Mouse (Mus musculus) liver, embryonic 16.5 days (tissue): Measurements from ENCODE around the gene Epb41l2. TPM values are rescaled to one million over a fixed set of nuclear protein-coding genes. Genes with fewer than 3 reads are reported as not detected.

Experiments used
- ATAC-seq: fragments of 200-750 bp; cut with Nextera tagmentation; 2 replicates; pipeline ENCODE4 v1.8.0; 2017; ENCODE audit warnings: low read depth, mild to moderate bottlenecking, moderate number of reproducible peaks, moderate library complexity
- H3K27ac ChIP-seq: fragments of 300-500 bp; sonication (generic); 2 replicates; pipeline ENCODE4 v1.5.1; 2014; ENCODE audit warnings: mild to moderate bottlenecking, low read length
- H3K27me3 ChIP-seq: fragments of 300-500 bp; sonication (generic); 2 replicates; pipeline ENCODE4 v1.6.1; 2014; ENCODE audit warnings: low read depth, low read length, mixed read lengths; ENCODE audit not compliant: control insufficient read depth, insufficient read depth
- H3K36me3 ChIP-seq: fragments of 300-500 bp; sonication (generic); 2 replicates; pipeline ENCODE4 v1.6.1; 2014; ENCODE audit warnings: mild to moderate bottlenecking; ENCODE audit not compliant: control insufficient read depth, insufficient read depth
- H3K4me1 ChIP-seq: fragments of 300-500 bp; sonication (generic); 2 replicates; pipeline ENCODE4 v1.6.1; 2014; ENCODE audit warnings: low read depth, low read length, mixed read lengths; ENCODE audit not compliant: control insufficient read depth
- H3K4me2 ChIP-seq: fragments of 300-500 bp; sonication (generic); 2 replicates; pipeline ENCODE4 v1.6.1; 2014; ENCODE audit warnings: low read depth, low read length, mixed read lengths
- H3K4me3 ChIP-seq: fragments of 300-500 bp; sonication (generic); 2 replicates; pipeline ENCODE4 v1.5.1; 2014; ENCODE audit warnings: low read depth, mild to moderate bottlenecking, low read length
- H3K9ac ChIP-seq: fragments of 300-500 bp; sonication (generic); 2 replicates; pipeline ENCODE4 v1.6.1; 2014; ENCODE audit warnings: low read depth, low read length
- H3K9me3 ChIP-seq: fragments of 300-500 bp; sonication (generic); replicated peaks from 2 replicates; pipeline ENCODE4 v1.6.1; 2016; ENCODE audit warnings: low read length; ENCODE audit not compliant: control insufficient read depth
- WGBS: fragments of 180-500 bp; shearing (Covaris S2); extraction: QIAGEN DNeasy Blood & Tissue Kit; methylation state at CpG from one replicate; pipeline ENCODE4 v1.1.7; 2014; ENCODE audit not compliant: insufficient replicate concordance; 5-methylcytosine and 5-hydroxymethylcytosine counted together
- polyA plus RNA-seq: library from polyadenylated mRNA; unstranded; fragments of >200 nt; fragmentation: Nextera tagmentation; extraction: Ambion mirVana; gene quantifications from 2 replicates; pipeline ENCODE4 v1.2.1, GENCODE M21; 2015

Gene Epb41l2
- polyA plus RNA-seq, 1 experiment from 2014 or later, result 11.9 TPM

- H3K36me3 ChIP-seq, result no peaks in the 10 kb centered on the region
- WGBS, result 52% methylated on average over 3 of the region's 3 CpGs
- H3K4me3 ChIP-seq, result no peak overlapping the region
- no peak overlapping the region for H3K4me2 ChIP-seq
- H3K9me3 ChIP-seq, result no peaks in the 10 kb centered on the region
- no peak overlapping the region for H3K27ac ChIP-seq
- no peaks in the 10 kb centered on the region for H3K27me3 ChIP-seq
- no peak for ATAC-seq
- no peak overlapping the region for H3K9ac ChIP-seq
- no peaks in the 10 kb centered on the region; the same call in 1 of the 2 replicates for H3K4me1 ChIP-seq
These were observed 103.1 kb downstream of the Epb41l2 start for GRCm38 (mm10) chr10:25462669-25463068.

GRCm38 (mm10) chr10:25466493-25466892 is 106.9 kb downstream of the Epb41l2 start:
- Histone ChIP-seq H3K9ac (no peak overlapping the region), H3K4me1 (no peaks in the 10 kb centered on the region; the same call in 1 of the 2 replicates), H3K27ac (no peak overlapping the region), H3K36me3 (no peaks in the 10 kb centered on the region; the same call in 1 of the 2 replicates), H3K4me3 (no peak overlapping the region), H3K27me3 (no peaks in the 10 kb centered on the region), H3K4me2 (no peak overlapping the region), H3K9me3 (no peaks in the 10 kb centered on the region)
- 20% methylated on average over 2 of the region's 2 CpGs for WGBS
- ATAC-seq, result no peak

- Histone ChIP-seq H3K4me1 (no peaks in the 10 kb centered on the region), H3K27ac (no peak overlapping the region), H3K4me2 (no peak overlapping the region), H3K36me3 (no peaks in the 10 kb centered on the region; the same call in 1 of the 2 replicates), H3K4me3 (no peak overlapping the region), H3K27me3 (no peaks in the 10 kb centered on the region), H3K9ac (no peak overlapping the region), H3K9me3 (no peaks in the 10 kb centered on the region)
- 61% methylated on average over 2 of the region's 2 CpGs for WGBS
- ATAC-seq, result no peak
These were observed 112.3 kb downstream of the Epb41l2 start for GRCm38 (mm10) chr10:25471944-25472343.

- H3K4me2 ChIP-seq, result no peak overlapping the region
- 62% methylated on average over 3 of the region's 3 CpGs for WGBS
- no peak for ATAC-seq
These were observed 120.1 kb downstream of the Epb41l2 start for GRCm38 (mm10) chr10:25479716-25480115.

GRCm38 (mm10) chr10:25482791-25483190 is 123.2 kb downstream of the Epb41l2 start:
- H3K4me3 ChIP-seq, result no peak overlapping the region
- H3K4me2 ChIP-seq, result no peak overlapping the region
- WGBS, result 63% methylated on average over 5 of the region's 5 CpGs
- H3K9ac ChIP-seq, result no peak overlapping the region
- H3K4me1 ChIP-seq, result no peaks in the 10 kb centered on the region
- no peaks in the 10 kb centered on the region for H3K36me3 ChIP-seq
- H3K9me3 ChIP-seq, result no peaks in the 10 kb centered on the region
- H3K27ac ChIP-seq, result no peak overlapping the region
- no peaks in the 10 kb centered on the region for H3K27me3 ChIP-seq
- ATAC-seq, result no peak

More at GRCm38 (mm10) chr10:25479716-25480115, 120.1 kb downstream of the Epb41l2 start:
- H3K27me3 ChIP-seq, result no peaks in the 10 kb centered on the region
- no peak overlapping the region for H3K27ac ChIP-seq
- H3K36me3 ChIP-seq, result no peaks in the 10 kb centered on the region
- H3K9me3 ChIP-seq, result no peaks in the 10 kb centered on the region
- no peak overlapping the region for H3K4me3 ChIP-seq
- H3K9ac ChIP-seq, result no peak overlapping the region
- no peaks in the 10 kb centered on the region for H3K4me1 ChIP-seq

- Histone ChIP-seq H3K4me3 (no peak overlapping the region), H3K27me3 (no peaks in the 10 kb centered on the region), H3K4me1 (no peaks in the 10 kb centered on the region), H3K4me2 (no peak overlapping the region), H3K9me3 (no peaks in the 10 kb centered on the region), H3K36me3 (no peaks in the 10 kb centered on the region), H3K27ac (no peak overlapping the region), H3K9ac (no peak overlapping the region)
- ATAC-seq, result no peak
- WGBS, result 9% methylated on average over 1 of the region's 1 CpGs
These were observed 128.9 kb downstream of the Epb41l2 start for GRCm38 (mm10) chr10:25488456-25488855.

GRCm38 (mm10) chr10:25499323-25500071 is 139.9 kb downstream of the Epb41l2 start:
- Histone ChIP-seq H3K4me2 (no peak overlapping the region), H3K36me3 (no peaks in the 10 kb centered on the region), H3K4me1 (no peaks in the 10 kb centered on the region), H3K4me3 (no peak overlapping the region), H3K9ac (no peak overlapping the region), H3K27ac (no peak overlapping the region), H3K9me3 (no peaks in the 10 kb centered on the region), H3K27me3 (no peaks in the 10 kb centered on the region)
- WGBS, result 60% methylated on average over 10 of the region's 10 CpGs
- ATAC-seq, result no peak

- Histone ChIP-seq H3K4me2 (no peak overlapping the region), H3K27me3 (no peaks in the 10 kb centered on the region), H3K27ac (no peak overlapping the region), H3K9me3 (no peaks in the 10 kb centered on the region), H3K36me3 (no peaks in the 10 kb centered on the region), H3K4me1 (no peaks in the 10 kb centered on the region), H3K4me3 (no peak overlapping the region), H3K9ac (no peak overlapping the region)
- 74% methylated on average over 5 of the region's 5 CpGs for WGBS
- ATAC-seq, result no peak
These were observed 143.7 kb downstream of the Epb41l2 start for GRCm38 (mm10) chr10:25503250-25503649.

GRCm38 (mm10) chr10:25513821-25514220 is 154.2 kb downstream of the Epb41l2 start:
- Histone ChIP-seq H3K9me3 (no peaks in the 10 kb centered on the region), H3K4me2 (no peak overlapping the region), H3K4me1 (no peaks in the 10 kb centered on the region), H3K27me3 (no peaks in the 10 kb centered on the region), H3K4me3 (no peak overlapping the region), H3K36me3 (no peaks in the 10 kb centered on the region), H3K9ac (no peak overlapping the region), H3K27ac (no peak overlapping the region)
- no peak for ATAC-seq
- 47% methylated on average over 1 of the region's 1 CpGs for WGBS
